Mouse (Mus musculus) stomach, postnatal 0 days (tissue): Measurements from ENCODE around the gene Strn4. TPM values are rescaled to one million over a fixed set of nuclear protein-coding genes. Genes with fewer than 3 reads are reported as not detected.
A peak's percentile ranks its signal among the peaks of the same experiment; 100 is the strongest.

ENCODE experiments used
- ATAC-seq: fragments of 200-750 bp; cut with Nextera tagmentation; 2 replicates; pipeline ENCODE4 v1.8.0; 2017; ENCODE audit not compliant: low FRiP score, low TSS enrichment
- DNase-seq: peaks from one replicate; pipeline ENCODE4 v3.0.0-alpha.2; 2016; ENCODE audit warnings: low spot score
- H3K27ac ChIP-seq: fragments of 300-500 bp; sonication (generic); replicated peaks from 2 replicates; pipeline ENCODE4 v1.5.1; 2014; ENCODE audit warnings: mild to moderate bottlenecking, control low read depth
- H3K27me3 ChIP-seq: fragments of 300-500 bp; sonication (generic); 2 replicates; pipeline ENCODE4 v1.6.1; 2014; ENCODE audit warnings: low read length; ENCODE audit not compliant: control insufficient read depth, insufficient read depth
- H3K36me3 ChIP-seq: fragments of 300-500 bp; sonication (generic); 2 replicates; pipeline ENCODE4 v1.6.1; 2014; ENCODE audit warnings: low read length, mixed read lengths; ENCODE audit not compliant: control insufficient read depth, insufficient read depth
- H3K4me1 ChIP-seq: fragments of 300-500 bp; sonication (generic); replicated peaks from 2 replicates; pipeline ENCODE4 v1.6.1; 2014; ENCODE audit warnings: antibody characterized with exemption; ENCODE audit not compliant: control insufficient read depth, insufficient read depth
- H3K4me2 ChIP-seq: fragments of 300-500 bp; sonication (generic); replicated peaks from 2 replicates; pipeline ENCODE4 v1.6.1; 2014; ENCODE audit warnings: low read depth, mild to moderate bottlenecking, control low read depth, moderate library complexity
- H3K4me3 ChIP-seq: fragments of 300-500 bp; sonication (generic); 2 replicates; pipeline ENCODE4 v1.5.1; 2014; ENCODE audit warnings: low read depth, low read length, control low read depth
- H3K9ac ChIP-seq: fragments of 300-500 bp; sonication (generic); 2 replicates; pipeline ENCODE4 v1.6.1; 2014; ENCODE audit warnings: mild to moderate bottlenecking, low read length, control low read depth, mixed read lengths
- H3K9me3 ChIP-seq: fragments of 300-500 bp; sonication (generic); 2 replicates; pipeline ENCODE4 v1.6.1; 2016; ENCODE audit warnings: low read length; ENCODE audit not compliant: control insufficient read depth
- CTCF ChIP-seq: IDR thresholded peaks from 2 replicates; pipeline ENCODE4 v1.5.1; 2016; ENCODE audit warnings: antibody characterized with exemption, low read depth, mild to moderate bottlenecking, moderate library complexity
- EP300 ChIP-seq: optimal IDR thresholded peaks from 2 replicates; pipeline ENCODE3; 2016; ENCODE audit warnings: antibody characterized with exemption
- WGBS: fragments of 180-500 bp; shearing (Covaris S2); extraction: QIAGEN DNeasy Blood & Tissue Kit; methylation state at CpG from one replicate; pipeline ENCODE4 v1.1.7; 2014; 5-methylcytosine and 5-hydroxymethylcytosine counted together
- polyA plus RNA-seq: library from polyadenylated mRNA; unstranded; fragments of >200 nt; fragmentation: Nextera tagmentation; extraction: Ambion mirVana; gene quantifications from 2 replicates; pipeline ENCODE4 v1.2.1, GENCODE M21; 2015

Gene Strn4
- polyA plus RNA-seq, 1 experiment from 2014 or later: 45.1 TPM

GRCm38 (mm10) chr7:16808647-16809046 is 7.0 kb upstream of the Strn4 start:
- DNase-seq (peak; percentile 45), ATAC-seq (peak; percentile 53)
- H3K9ac ChIP-seq: no peak overlapping the region
- no peak overlapping the region for H3K4me3 ChIP-seq
- TF ChIP-seq CTCF (no peak), EP300 (no peak)
- no peak overlapping the region for H3K4me2 ChIP-seq
- no peaks in the 10 kb centered on the region for H3K9me3 ChIP-seq
- H3K27ac ChIP-seq: no peak overlapping the region
- peaks cover 8% of the 10 kb centered on the region; the same call in 1 of the 2 replicates for H3K36me3 ChIP-seq
- no peaks in the 10 kb centered on the region for H3K4me1 ChIP-seq
- 51% methylated on average over 9 of the region's 9 CpGs for WGBS
- H3K27me3 ChIP-seq: no peaks in the 10 kb centered on the region

GRCm38 (mm10) chr7:16809739-16810138 is 6.0 kb upstream of the Strn4 start:
- 28% methylated on average over 10 of the region's 10 CpGs for WGBS
- ATAC-seq (peak; percentile 35; the same call in 1 of the 2 replicates), DNase-seq (peak; percentile 72)

GRCm38 (mm10) chr7:16810399-16810919 is 5.2 kb upstream of the Strn4 start:
- Histone ChIP-seq H3K4me2 (peak overlapping the region; percentile 52), H3K4me1 (no peaks in the 10 kb centered on the region), H3K9me3 (no peaks in the 10 kb centered on the region), H3K4me3 (peak overlapping the region; percentile 10; the same call in 1 of the 2 replicates), H3K9ac (no peak overlapping the region), H3K27ac (no peak overlapping the region), H3K27me3 (no peaks in the 10 kb centered on the region), H3K36me3 (peaks cover 8% of the 10 kb centered on the region; the same call in 1 of the 2 replicates)
- ATAC-seq: no peak
- WGBS: 71% methylated on average over 28 of the region's 28 CpGs
- DNase-seq: peak; percentile 16
- TF ChIP-seq CTCF (no peak), EP300 (no peak)

More at GRCm38 (mm10) chr7:16809739-16810138, 6.0 kb upstream of the Strn4 start:
- H3K27ac ChIP-seq: no peak overlapping the region
- no peaks in the 10 kb centered on the region for H3K9me3 ChIP-seq
- H3K4me1 ChIP-seq: no peaks in the 10 kb centered on the region
- no peak for TF ChIP-seq EP300
- peak; percentile 96 for TF ChIP-seq CTCF
- no peaks in the 10 kb centered on the region for H3K27me3 ChIP-seq
- no peak overlapping the region for H3K4me2 ChIP-seq
- H3K4me3 ChIP-seq: no peak overlapping the region
- no peak overlapping the region for H3K9ac ChIP-seq
- H3K36me3 ChIP-seq: peaks cover 8% of the 10 kb centered on the region; the same call in 1 of the 2 replicates

GRCm38 (mm10) chr7:16810920-16811648 is 4.6 kb upstream of the Strn4 start:
- DNase-seq (peak; percentile 64), ATAC-seq (peak; percentile 48)
- Histone ChIP-seq H3K9me3 (no peaks in the 10 kb centered on the region), H3K4me3 (peak overlapping the region; percentile 10; the same call in 1 of the 2 replicates), H3K27ac (no peak overlapping the region), H3K4me1 (no peaks in the 10 kb centered on the region), H3K27me3 (no peaks in the 10 kb centered on the region), H3K9ac (peak overlapping the region; percentile 27; the same call in 1 of the 2 replicates), H3K36me3 (peaks cover 8% of the 10 kb centered on the region; the same call in 1 of the 2 replicates), H3K4me2 (peak overlapping the region; percentile 52)
- WGBS: 33% methylated on average over 73 of the region's 90 CpGs
- TF ChIP-seq CTCF: peak; percentile 41; the same call in 1 of the 2 replicates
- no peak for TF ChIP-seq EP300

- TF ChIP-seq EP300 (no peak), CTCF (no peak)
- H3K36me3 ChIP-seq: peaks cover 6% of the 10 kb centered on the region; the same call in 1 of the 2 replicates
- no peak overlapping the region for H3K27ac ChIP-seq
- H3K4me3 ChIP-seq: 0 out of 2 replicates have a peak overlapping the region, but pooled peaks have one; percentile 10
- ATAC-seq (no peak), DNase-seq (no peak)
- H3K9me3 ChIP-seq: no peaks in the 10 kb centered on the region
- H3K9ac ChIP-seq: no peak overlapping the region
- peak overlapping the region; percentile 52 for H3K4me2 ChIP-seq
- H3K4me1 ChIP-seq: no peaks in the 10 kb centered on the region
- 57% methylated on average over 17 of the region's 17 CpGs for WGBS
- no peaks in the 10 kb centered on the region for H3K27me3 ChIP-seq
These were observed 4.0 kb upstream of the Strn4 start for GRCm38 (mm10) chr7:16811649-16812070.

GRCm38 (mm10) chr7:16812505-16812904 is 3.2 kb upstream of the Strn4 start:
- no peak overlapping the region for H3K4me3 ChIP-seq
- peaks cover 3% of the 10 kb centered on the region for H3K4me1 ChIP-seq
- DNase-seq (no peak), ATAC-seq (no peak)
- no peaks in the 10 kb centered on the region for H3K27me3 ChIP-seq
- H3K36me3 ChIP-seq: peaks cover 6% of the 10 kb centered on the region; the same call in 1 of the 2 replicates
- no peak overlapping the region for H3K9ac ChIP-seq
- no peak overlapping the region for H3K27ac ChIP-seq
- no peak overlapping the region for H3K4me2 ChIP-seq
- WGBS: 69% methylated on average over 2 of the region's 2 CpGs
- no peaks in the 10 kb centered on the region for H3K9me3 ChIP-seq
- TF ChIP-seq CTCF (peak; percentile 64), EP300 (no peak)
